Mouse (Mus musculus): ENCODE results near the gene Fam118b. TPM values are rescaled to one million over a fixed set of nuclear protein-coding genes. Genes with fewer than 3 reads are reported as not detected.

The Fam118b gene
- total RNA-seq (2021): 10 to 100 TPM; 17.7 to 23.8 TPM

GRCm38 (mm10) chr9:35267146-35267975, at the start of gene Fam118b, which contains the start of gene Rpusd4:
Gene Fam118b, minus strand, starts transcription at chr9:35267805.
Gene Rpusd4, plus strand, starts transcription at chr9:35267865.
- peak; percentile 93 to 96 for DNase-seq (ENCODE audit: low spot score in 2 of 2)
- intact Hi-C loops (cut with DNase I): loop anchor here (2.0 to 5.0 kb wide), 2 partner anchors 57 to 155 kb away; partner anchors contain the start of genes Cdon and Foxred1

GRCm38 (mm10) chr9:35316771-35317211, 49.2 kb upstream of the Fam118b start:
- intact Hi-C loops (cut with DNase I): no loop called here
- no peak for DNase-seq (ENCODE audit: low spot score in 2 of 2)

- DNase-seq (ENCODE audit: low spot score in 2 of 2): no peak
- intact Hi-C loops (cut with DNase I): no loop called here
These were observed 46.6 kb upstream of the Fam118b start for GRCm38 (mm10) chr9:35314254-35314653.

- intact Hi-C loops (cut with DNase I): no loop called here
- DNase-seq (ENCODE audit: low spot score in 2 of 2): no peak
These were observed 46.0 kb upstream of the Fam118b start for GRCm38 (mm10) chr9:35313601-35314000.

- intact Hi-C loops (cut with DNase I): no loop called here
- DNase-seq (ENCODE audit: low spot score in 2 of 2): no peak
These were observed 44.9 kb upstream of the Fam118b start for GRCm38 (mm10) chr9:35312516-35312915.

GRCm38 (mm10) chr9:35310377-35310776, 42.8 kb upstream of the Fam118b start:
- no peak for DNase-seq (ENCODE audit: low spot score in 2 of 2)
- intact Hi-C loops (cut with DNase I): no loop called here

- no peak for DNase-seq (ENCODE audit: low spot score in 2 of 2)
These were observed 39.9 kb upstream of the Fam118b start for GRCm38 (mm10) chr9:35307461-35307860.

DNA sequence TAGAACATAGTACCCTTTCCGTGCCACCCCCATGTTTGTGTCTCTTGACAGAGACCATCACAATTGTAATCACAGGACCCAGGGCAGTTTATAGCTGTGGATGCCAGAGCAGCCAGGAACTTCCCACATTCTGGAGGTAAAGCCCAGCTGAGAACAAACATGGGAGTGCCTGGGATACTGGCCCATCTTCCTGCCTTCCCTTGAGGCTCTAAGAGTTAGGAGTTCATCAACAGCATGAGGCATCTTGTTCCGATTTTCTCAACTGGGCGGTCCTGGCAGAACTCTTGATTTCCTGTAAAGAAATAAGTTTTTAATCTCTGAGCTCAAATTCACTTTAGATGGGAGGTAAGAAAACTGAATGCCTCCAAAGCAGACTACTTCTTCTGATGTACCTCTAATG, 34.6 kb upstream of the Fam118b start:
- DNase-seq (ENCODE audit: low spot score in 2 of 2): no peak
- intact Hi-C loops (cut with DNase I): no loop called here

More at GRCm38 (mm10) chr9:35307461-35307860, 39.9 kb upstream of the Fam118b start:
- intact Hi-C loops (cut with DNase I): no loop called here

DNA sequence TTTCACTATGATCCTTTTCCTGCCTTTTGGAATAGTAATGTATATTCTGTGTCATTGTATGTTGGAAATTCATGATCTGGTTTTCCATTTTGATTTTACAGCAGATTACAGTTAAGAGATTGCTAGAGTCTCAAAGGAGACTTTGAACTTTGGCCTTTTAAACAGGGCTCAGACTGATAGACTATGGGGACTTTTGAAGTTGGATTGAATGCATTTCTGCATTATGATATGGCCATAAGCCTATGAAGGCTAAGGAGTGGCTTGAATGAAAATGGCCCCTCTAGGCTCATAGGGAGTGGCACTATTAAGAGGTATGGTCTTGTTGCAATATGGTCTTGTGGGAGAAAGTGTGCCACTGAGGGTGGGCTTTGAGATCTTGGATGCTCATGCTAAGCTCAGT, 30.2 kb upstream of the Fam118b start:
- no peak for DNase-seq (ENCODE audit: low spot score in 2 of 2)
- intact Hi-C loops (cut with DNase I): no loop called here

DNA sequence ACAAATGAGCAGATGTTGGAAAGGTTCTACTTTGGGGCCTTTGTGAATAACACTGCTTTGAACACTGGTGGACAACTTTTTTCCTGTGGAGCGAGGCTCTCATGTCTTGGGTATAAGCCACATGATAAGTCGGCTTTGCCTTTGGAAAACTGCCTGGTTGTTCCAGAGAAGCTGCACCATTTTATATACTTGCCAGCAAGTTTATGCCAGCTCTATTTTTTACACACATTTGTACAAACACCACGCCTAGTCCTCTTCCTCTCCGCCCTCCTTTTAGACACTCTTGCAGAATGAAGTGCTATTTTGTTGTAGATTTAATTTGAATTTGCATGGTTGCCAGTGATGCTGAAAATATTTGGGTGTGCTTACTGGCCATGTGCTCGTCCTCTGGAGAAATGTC, 25.9 kb upstream of the Fam118b start:
- intact Hi-C loops (cut with DNase I): no loop called here
- peak in 1 of 2 experiments; percentile 16 for DNase-seq (ENCODE audit: low spot score in 2 of 2)

- intact Hi-C loops (cut with DNase I): no loop called here
- DNase-seq (ENCODE audit: low spot score in 2 of 2): no peak
These were observed 23.3 kb upstream of the Fam118b start for GRCm38 (mm10) chr9:35290916-35291315.

DNA sequence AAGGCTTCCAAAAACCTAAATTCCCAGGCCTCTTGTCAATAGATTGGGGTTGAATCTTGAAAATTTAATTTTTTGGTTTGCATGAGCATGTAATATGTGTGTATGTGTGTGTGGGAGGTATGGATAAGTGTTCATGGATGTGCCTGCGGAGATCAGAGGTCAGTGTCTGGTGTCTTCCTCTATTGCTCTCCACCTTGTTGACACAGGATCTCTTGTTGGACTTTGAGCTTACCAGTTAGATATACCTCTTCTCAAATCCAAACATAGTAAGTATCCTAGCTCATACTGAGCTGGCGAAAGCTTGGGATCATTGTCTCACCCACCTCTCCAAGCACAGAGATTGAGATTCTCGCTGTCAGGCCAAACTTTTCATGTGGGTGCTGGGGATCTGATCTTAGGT, 22.8 kb upstream of the Fam118b start:
- DNase-seq (ENCODE audit: low spot score in 2 of 2): no peak
- intact Hi-C loops (cut with DNase I): no loop called here

DNA sequence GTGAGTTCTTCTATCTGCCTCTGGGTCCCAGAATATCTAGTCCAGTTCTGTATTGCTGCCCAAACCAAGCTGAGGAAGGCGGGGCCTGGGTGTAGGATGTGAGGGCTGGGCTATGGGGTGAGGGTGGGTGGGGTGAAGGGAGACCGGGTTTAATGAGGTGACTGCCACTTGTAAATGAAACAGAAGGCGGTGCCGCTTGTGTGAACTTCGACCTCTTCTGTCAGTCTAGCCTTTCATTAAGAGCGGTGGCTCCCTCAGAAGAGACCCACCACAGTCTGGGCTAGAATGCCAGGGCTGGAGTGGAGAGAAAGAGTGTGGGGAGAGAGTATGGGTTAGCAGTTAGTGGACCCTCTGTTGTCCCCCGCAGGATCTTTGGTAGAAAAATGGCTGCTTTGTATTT, 22.4 kb upstream of the Fam118b start:
- no peak for DNase-seq (ENCODE audit: low spot score in 2 of 2)
- intact Hi-C loops (cut with DNase I): no loop called here

DNA sequence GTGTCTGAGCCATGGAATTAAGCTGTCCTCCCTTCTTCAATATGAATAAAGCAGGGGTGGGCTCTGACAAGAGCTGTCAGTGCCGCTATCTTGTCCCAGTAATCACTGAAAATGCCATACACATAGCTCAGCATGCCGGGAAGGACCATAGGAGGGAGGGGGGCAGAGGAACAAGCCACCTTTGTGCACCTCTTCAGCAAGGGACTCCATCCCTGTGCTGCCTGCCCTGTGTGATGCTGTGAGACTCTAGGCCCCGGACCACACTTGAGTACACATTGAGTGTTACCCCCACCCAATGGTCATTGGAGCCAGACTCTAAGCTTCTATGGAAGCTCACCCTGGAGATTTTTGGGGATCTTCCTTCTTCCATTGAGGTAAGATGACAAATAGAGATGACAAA, 18.7 kb upstream of the Fam118b start:
- no peak for DNase-seq (ENCODE audit: low spot score in 2 of 2)
- intact Hi-C loops (cut with DNase I): no loop called here

GRCm38 (mm10) chr9:35284351-35284750, 16.7 kb upstream of the Fam118b start:
- intact Hi-C loops (cut with DNase I): loop anchor here (5.0 kb wide), 1 partner anchor 138 kb away; the partner anchor contains the start of gene Cdon
- no peak for DNase-seq (ENCODE audit: low spot score in 2 of 2)

DNA sequence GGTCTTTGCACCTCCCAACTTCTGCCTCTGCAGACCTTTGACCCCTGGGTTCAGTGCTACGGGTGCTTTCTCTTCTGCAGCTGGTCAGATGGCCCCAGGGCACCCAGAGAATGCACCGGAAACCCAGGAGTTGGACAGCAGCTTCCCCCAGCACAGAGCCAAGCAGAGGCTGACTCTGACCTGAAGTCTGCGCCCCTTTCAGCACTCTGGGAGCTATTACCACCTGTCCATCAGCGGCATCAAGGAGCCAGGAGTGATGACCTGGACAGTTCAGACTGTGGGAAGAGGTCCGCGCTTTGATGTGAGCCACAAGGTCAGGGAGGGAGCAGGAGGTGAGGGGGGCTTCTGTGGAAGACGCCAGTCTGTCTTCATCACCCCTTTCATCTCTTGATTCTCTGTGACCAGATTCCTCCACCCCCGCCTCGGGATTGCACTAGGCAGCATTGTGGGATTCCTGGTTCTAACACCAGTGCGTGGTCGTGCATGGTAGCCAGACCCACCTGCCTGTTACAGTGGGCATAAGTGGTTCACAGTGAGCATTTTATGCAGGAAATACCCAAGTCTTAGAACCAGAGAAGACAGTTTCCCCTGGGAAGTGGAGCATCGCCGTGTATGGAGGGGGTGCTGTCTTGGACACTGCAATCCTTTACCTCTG, 15.9 kb upstream of the Fam118b start:
- DNase-seq (ENCODE audit: low spot score in 2 of 2): no peak
- intact Hi-C loops (cut with DNase I): loop anchor here (2.0 to 5.0 kb wide), 3 partner anchors 139 to 251 kb away; partner anchors contain the start of gene Cdon

DNA sequence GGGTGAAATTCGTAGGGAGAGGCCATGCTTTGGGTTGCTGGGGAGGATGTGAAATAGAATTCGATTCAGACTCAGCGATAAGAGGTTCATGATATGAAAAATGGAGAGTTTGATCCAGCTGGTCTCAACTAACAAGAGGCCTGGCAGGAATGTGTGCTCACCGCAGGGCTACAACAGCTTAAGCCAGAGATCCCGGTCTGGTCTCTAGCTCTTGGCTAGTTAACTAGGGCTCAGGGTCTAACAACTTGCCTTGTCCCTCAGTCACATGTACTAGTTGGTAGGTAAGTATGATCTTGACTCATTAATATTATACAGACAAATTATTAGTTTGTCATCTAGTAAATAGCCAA, 15.2 kb upstream of the Fam118b start:
- intact Hi-C loops (cut with DNase I): loop anchor here (2.0 to 5.0 kb wide), 3 partner anchors 139 to 252 kb away; partner anchors contain the start of gene Cdon
- DNase-seq (ENCODE audit: low spot score in 2 of 2): no peak

DNA sequence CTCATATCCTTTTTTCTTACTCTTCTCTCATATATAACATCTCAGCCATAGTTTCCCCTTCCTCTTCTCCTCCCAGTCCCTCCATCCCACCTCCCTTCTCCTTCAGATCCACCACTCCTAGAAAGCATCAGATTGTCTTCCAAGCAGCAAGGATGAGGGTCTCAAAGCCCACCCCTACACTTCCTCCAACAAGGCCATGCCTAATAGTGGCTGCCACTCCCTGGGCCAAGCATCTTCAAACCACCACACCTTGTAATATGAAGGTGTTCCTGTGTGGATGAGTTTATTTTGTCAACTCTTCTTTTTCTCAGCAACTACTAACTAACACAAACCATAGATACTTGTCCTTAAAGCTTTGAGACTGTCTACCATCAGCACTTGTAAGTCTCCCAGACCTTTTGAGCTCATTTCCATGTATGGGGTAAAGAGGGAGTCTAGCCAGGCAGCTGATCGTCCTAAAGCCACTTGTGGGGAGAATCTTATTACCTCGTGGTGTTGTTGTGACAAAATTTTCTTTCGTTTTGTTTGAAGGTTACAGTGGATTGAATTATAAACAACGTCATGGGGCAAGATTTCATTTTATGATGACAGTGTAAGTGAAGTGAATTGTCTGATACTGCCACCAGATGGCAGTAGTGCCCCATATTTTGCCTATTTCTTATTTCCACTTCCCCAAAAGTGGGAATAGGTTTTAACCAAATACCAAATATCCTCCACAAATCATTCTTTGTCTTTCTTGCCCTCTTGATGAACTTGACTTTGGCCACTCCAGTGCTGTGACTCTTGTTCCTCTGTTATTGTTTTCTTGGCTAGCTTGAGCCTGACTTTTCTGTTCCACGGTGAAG, 14.6 kb upstream of the Fam118b start:
- intact Hi-C loops (cut with DNase I): loop anchor here (2.0 to 5.0 kb wide), 3 partner anchors 140 to 253 kb away; partner anchors contain the start of gene Cdon
- peak; percentile 21 to 35 for DNase-seq (ENCODE audit: low spot score in 2 of 2)

DNA sequence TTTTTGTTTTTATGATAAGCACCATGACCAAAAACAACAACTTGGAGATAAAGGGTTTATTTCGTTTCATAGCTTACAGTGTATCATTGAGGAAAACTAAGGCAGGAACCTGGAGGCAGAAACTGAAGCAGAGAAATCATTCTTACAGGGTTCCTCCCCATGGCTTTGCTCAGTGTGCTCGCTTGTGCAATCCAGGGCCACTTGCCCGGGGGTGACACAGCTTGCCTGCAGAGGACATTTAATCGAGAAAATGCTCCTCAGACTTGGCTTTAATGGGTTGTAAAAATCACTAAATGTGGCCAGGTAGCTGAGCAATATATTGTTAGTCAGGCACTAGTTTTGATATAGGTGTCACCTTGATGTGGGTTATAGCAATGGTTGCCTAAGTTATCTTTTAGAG, 10.8 kb upstream of the Fam118b start:
- intact Hi-C loops (cut with DNase I): no loop called here
- DNase-seq (ENCODE audit: low spot score in 2 of 2): no peak

Measured in left cerebral cortex, postnatal 36 days (tissue).